ENCODE assay signal across 16 mouse cellular contexts in genomic region chr11:24643439-24644109, GRCm38 (mm10).
A peak's percentile ranks its signal among the peaks of the same experiment; 100 is the strongest.
DNase-seq lines count a peak whose midpoint lies in the region; ATAC-seq lines count a peak whose summit lies in the region.
"Had no signal": no experiment of that assay in that cellular context is flagged by ENCODE, and none has a peak within 500 bp of the region (broad histone marks: within the 10 kb centered on the region; RNA-seq: fewer than 3 reads in every experiment).

No protein-coding gene starts in this region.

- 57% methylated on average over 11 of the region's 11 CpGs for WGBS in midbrain, embryonic 13.5 days
- 63% methylated on average over 11 of the region's 11 CpGs for WGBS in midbrain, embryonic 14.5 days
- WGBS in limb, embryonic 10.5 days: 18% methylated on average over 11 of the region's 11 CpGs

- H3K4me1 ChIP-seq in midbrain, embryonic 13.5 days (replicated peaks): no peaks in the 10 kb centered on the region
- H3K4me1 ChIP-seq in midbrain, embryonic 14.5 days (ENCODE audit: control insufficient read depth, insufficient read depth, low read length): peaks cover 3% of the 10 kb centered on the region; the same call in 1 of the 2 replicates
- peaks cover 29% of the 10 kb centered on the region for H3K4me1 ChIP-seq in limb, embryonic 10.5 days
- H3K4me1 ChIP-seq: hindbrain, embryonic 12.5 days; intestine, embryonic 15.5 days; liver, embryonic 12.5 days; lung, embryonic 15.5 days; midbrain, embryonic 15.5 days had no signal

- H3K27ac ChIP-seq in midbrain, embryonic 13.5 days: no peak overlapping the region
- H3K27ac ChIP-seq in midbrain, embryonic 14.5 days (replicated peaks; ENCODE audit: low read depth, low read length): no peak overlapping the region
- H3K27ac ChIP-seq in limb, embryonic 10.5 days: peak overlapping the region; percentile 87
- H3K27ac ChIP-seq: hindbrain, embryonic 12.5 days; intestine, embryonic 15.5 days; layer of hippocampus, adult 2 months; liver, embryonic 12.5 days; lung, embryonic 15.5 days; midbrain, embryonic 15.5 days had no signal

- 0 out of 2 replicates have a peak, but pooled peaks have one; percentile 24 for ATAC-seq in midbrain, embryonic 13.5 days
- ATAC-seq in midbrain, embryonic 14.5 days (ENCODE audit: low FRiP score, low TSS enrichment): no peak
- ATAC-seq in activated CD4-positive, CD25-positive, alpha-beta regulatory T cell, adult 4 months: no peak
- ATAC-seq: forebrain, embryonic 14.5 days; intestine, embryonic 15.5 days; liver, embryonic 12.5 days; midbrain, embryonic 15.5 days had no signal

- peak; percentile 90 for DNase-seq in heart, adult 11 months
- DNase-seq in heart, postnatal 4 days: no peak
- DNase-seq in midbrain, embryonic 14.5 days: no peak
- DNase-seq in limb, embryonic 10.5 days (ENCODE audit: low spot score): peak; percentile 59
- DNase-seq in spleen, postnatal 4 days (ENCODE audit: low spot score in 2 of 2): no peak
- DNase-seq: cerebellum, postnatal 14 days; gastrocnemius, postnatal 25 days had no signal

- H3K36me3 ChIP-seq in midbrain, embryonic 13.5 days: no peaks in the 10 kb centered on the region
- H3K36me3 ChIP-seq in midbrain, embryonic 14.5 days (ENCODE audit: control insufficient read depth, insufficient read depth, low read length): no peaks in the 10 kb centered on the region
- no peaks in the 10 kb centered on the region for H3K36me3 ChIP-seq in limb, embryonic 10.5 days
- H3K36me3 ChIP-seq: hindbrain, embryonic 12.5 days; intestine, embryonic 15.5 days; liver, embryonic 12.5 days; lung, embryonic 15.5 days; midbrain, embryonic 15.5 days had no signal

- H3K4me3 ChIP-seq in midbrain, embryonic 13.5 days (replicated peaks): no peak overlapping the region
- no peak overlapping the region for H3K4me3 ChIP-seq in midbrain, embryonic 14.5 days (replicated peaks; ENCODE audit: low read depth, low read length)
- peak overlapping the region; percentile 15 for H3K4me3 ChIP-seq in limb, embryonic 10.5 days
- H3K4me3 ChIP-seq: hindbrain, embryonic 12.5 days; intestine, embryonic 15.5 days; layer of hippocampus, adult 2 months; liver, embryonic 12.5 days; lung, embryonic 15.5 days; midbrain, embryonic 15.5 days had no signal

- H3K4me2 ChIP-seq in midbrain, embryonic 13.5 days (replicated peaks): no peak overlapping the region
- H3K4me2 ChIP-seq in midbrain, embryonic 14.5 days (ENCODE audit: low read length): no peak overlapping the region
- H3K4me2 ChIP-seq: hindbrain, embryonic 12.5 days; intestine, embryonic 15.5 days; liver, embryonic 12.5 days; lung, embryonic 15.5 days; midbrain, embryonic 15.5 days had no signal

- no peaks in the 10 kb centered on the region for H3K9me3 ChIP-seq in midbrain, embryonic 13.5 days
- no peaks in the 10 kb centered on the region for H3K9me3 ChIP-seq in midbrain, embryonic 14.5 days (ENCODE audit: control insufficient read depth, low read length)
- no peaks in the 10 kb centered on the region for H3K9me3 ChIP-seq in limb, embryonic 10.5 days (replicated peaks)
- H3K9me3 ChIP-seq: hindbrain, embryonic 12.5 days; intestine, embryonic 15.5 days; liver, embryonic 12.5 days; lung, embryonic 15.5 days; midbrain, embryonic 15.5 days had no signal

- H3K9ac ChIP-seq in midbrain, embryonic 13.5 days (replicated peaks): no peak overlapping the region
- H3K9ac ChIP-seq in midbrain, embryonic 14.5 days (replicated peaks; ENCODE audit: low read length): no peak overlapping the region
- H3K9ac ChIP-seq: hindbrain, embryonic 12.5 days; intestine, embryonic 15.5 days; liver, embryonic 12.5 days; lung, embryonic 15.5 days; midbrain, embryonic 15.5 days had no signal

- no peaks in the 10 kb centered on the region for H3K27me3 ChIP-seq in midbrain, embryonic 13.5 days
- no peaks in the 10 kb centered on the region for H3K27me3 ChIP-seq in midbrain, embryonic 14.5 days (ENCODE audit: control insufficient read depth, insufficient read depth, low read length)
- H3K27me3 ChIP-seq in limb, embryonic 10.5 days (ENCODE audit: low read depth, poor library complexity, severe bottlenecking): no peaks in the 10 kb centered on the region
- H3K27me3 ChIP-seq: hindbrain, embryonic 12.5 days; intestine, embryonic 15.5 days; liver, embryonic 12.5 days; lung, embryonic 15.5 days; midbrain, embryonic 15.5 days had no signal

Comparison
In these comparisons a context has a peak if more than half of its experiments do, and no peak if none do; other contexts are left out.
1. DNase-seq: peak in heart, adult 11 months (single experiment) and limb, embryonic 10.5 days (single experiment); none in heart, postnatal 4 days (single experiment), midbrain, embryonic 14.5 days (single experiment) and spleen, postnatal 4 days (0 of 2).